Mouse (Mus musculus): ENCODE data around the gene Ak5.

Ak5 gene

DNA sequence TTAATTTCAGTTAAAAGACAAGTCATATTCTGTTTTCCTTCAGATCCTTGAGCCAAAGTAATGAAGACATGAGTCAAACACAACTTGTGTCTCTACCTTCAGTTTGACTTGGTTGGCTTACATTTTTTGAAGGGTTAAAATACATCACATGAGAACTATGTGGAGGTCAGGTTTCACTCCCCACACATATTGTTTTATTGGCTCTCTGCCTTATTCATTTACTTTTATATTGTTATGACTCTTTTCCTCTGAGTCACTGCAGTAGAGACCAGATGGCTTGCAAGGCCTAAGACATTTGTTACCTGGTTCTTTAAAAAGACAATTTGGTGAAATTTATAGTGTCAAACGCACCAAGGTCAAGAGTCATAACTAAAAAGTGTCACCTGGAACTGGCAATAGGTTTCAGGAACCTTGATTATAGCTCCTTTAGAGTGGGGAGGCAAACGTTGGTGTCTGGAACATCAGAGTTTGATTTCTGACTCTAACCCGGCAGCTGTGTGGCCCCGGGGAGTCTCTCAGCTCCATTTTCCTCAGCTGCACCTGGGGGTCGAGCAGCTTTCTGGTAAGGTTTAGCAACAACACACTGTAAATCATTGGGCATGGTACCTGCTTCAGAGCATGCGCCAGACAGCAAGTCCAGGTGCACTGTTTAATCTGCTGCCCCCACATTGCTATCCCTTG, 145.4 kb downstream of the Ak5 start:
- in situ Hi-C loops (cut with MboI; ENCODE audit: unreplicated experiment in 2 of 2), result no loop called here

DNA sequence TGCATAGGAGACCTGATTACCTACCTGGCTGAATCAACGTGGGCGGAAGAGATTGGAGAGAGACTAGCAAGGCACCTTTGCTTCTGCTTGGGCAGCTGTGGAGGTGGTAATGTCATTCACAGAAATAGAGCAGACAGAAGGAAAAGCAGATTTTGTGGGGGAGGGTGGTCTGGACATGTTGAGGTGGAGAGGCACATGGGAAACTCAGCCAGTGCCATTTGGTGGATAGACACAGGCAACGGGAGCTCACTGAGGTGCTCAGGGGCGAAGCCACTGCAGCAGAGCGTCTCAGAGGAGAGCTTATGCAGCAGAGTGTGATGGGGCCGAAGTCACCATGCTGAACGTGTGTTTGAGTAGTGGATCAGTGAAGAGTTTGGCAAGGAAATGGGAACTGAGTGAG, 147.1 kb downstream of the Ak5 start:
- in situ Hi-C loops (cut with MboI; ENCODE audit: unreplicated experiment in 2 of 2), result no loop called here

DNA sequence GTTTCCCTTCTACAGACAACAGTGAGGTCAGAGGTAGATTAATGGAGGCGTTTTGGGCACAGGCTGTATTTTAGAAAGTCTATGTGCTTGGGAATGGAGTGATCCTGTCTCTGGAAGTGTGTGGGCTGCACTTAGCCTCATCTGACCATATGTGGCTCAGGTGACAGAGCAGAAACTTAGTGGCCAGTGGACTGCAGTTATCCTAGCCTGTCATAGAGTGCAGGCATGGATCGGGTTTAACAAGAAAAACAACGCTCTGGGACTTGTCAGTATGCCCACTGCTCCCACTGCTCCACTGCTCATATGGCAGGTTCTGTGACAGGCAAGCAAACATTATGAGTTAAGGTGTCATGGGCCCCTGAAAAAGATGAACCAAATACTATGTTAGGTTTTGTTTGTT, 148.1 kb downstream of the Ak5 start:
- in situ Hi-C loops (cut with MboI; ENCODE audit: unreplicated experiment in 2 of 2), result no loop called here

DNA sequence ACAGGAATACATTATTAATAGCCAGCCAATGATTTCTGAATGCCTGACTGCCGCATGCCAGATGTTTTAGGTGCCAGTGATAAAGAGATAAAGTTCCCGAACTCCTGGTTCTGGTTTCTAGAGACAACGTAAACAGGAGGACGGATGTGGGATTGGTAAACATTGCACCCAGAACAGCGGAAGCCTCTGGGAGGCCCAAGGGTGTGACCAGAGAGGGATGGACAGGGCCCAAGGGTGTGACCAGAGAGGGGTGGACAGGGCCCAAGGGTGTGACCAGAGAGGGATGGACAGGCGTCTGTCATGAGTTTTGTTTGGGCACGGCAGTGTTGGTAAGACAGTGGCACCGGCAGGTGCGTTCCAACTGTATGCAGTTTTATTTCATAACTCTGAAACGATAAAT, 148.6 kb downstream of the Ak5 start:
- in situ Hi-C loops (cut with MboI; ENCODE audit: unreplicated experiment in 2 of 2), result no loop called here

DNA sequence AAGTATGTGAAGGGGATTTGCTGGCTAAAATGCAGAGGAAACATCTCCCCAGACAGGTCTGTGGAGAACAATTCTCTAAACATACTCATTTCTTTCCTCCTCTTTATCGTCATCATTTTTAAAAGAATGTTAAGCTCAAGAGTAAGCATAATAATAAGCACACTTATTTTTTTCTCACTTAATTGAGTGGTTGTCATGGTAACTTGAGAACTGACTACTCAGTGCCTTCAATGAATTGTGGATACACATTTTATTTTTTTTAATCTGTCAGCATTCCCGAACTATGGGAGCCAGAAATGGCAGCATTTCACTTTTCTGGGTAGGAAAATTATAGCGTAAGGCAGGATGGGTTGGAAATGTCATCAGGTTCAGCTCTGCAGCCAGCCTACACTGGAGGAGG, 151.6 kb downstream of the Ak5 start:
- in situ Hi-C loops (cut with MboI; ENCODE audit: unreplicated experiment in 2 of 2), result no loop called here

DNA sequence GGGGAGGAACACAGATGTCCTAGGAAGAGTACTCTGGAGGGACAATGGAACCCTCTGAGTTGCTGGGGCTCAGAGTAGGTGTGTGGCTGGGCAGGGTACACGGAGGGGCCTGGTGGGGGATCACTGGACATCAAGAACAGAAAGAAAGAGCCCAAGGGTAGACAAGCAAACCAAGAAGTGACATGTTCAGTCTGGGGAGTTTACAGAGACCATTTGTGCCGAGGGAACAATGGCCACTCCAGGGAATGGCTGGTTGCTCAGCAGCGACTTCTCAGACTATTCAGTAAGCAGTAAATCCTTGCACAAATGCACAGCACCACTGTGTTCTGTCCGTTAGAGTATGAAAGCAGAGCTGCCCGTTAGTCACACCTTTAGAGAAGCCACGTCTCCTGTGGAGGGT, 152.2 kb downstream of the Ak5 start:
- in situ Hi-C loops (cut with MboI; ENCODE audit: unreplicated experiment in 2 of 2), result no loop called here

DNA sequence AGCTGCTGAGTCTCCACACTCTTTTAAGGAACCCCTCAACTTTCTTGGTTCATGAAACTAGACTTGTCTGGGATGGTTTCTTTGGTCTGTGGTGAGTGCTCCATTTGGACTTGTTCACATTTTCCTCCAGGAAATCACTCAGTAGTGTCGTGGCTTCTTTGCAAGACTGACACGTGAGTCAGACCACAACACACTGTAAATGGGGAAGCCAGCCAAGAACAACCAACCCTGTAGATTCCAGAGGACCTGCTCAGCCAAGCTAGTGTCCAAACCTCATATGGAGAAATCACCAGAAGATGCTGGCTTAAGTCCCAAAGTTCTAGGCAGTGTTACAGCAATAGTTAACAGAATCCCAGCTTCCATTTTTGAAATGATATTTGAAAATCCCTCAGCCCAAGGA, 155.6 kb downstream of the Ak5 start:
- in situ Hi-C loops (cut with MboI; ENCODE audit: unreplicated experiment in 2 of 2), result no loop called here

DNA sequence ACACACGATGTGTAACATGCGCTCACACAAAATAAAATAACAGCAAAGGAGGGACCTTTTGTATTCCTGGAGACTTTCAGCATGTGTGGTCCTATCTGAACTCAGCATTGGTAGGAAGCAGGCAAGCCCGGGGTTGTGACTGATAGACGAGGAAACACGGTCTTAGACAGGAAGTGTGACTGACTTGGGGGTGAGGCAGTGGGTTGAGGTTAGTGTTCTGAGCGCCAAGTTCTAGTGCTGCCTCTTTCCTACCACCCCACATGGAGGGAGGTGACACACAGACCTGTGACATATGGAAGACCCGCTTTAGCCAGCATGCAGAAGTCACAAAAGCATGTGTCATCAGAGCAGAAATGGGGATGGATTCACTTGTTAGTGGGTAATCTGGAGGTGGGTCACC, 158.9 kb downstream of the Ak5 start:
- in situ Hi-C loops (cut with MboI; ENCODE audit: unreplicated experiment in 2 of 2), result no loop called here

DNA sequence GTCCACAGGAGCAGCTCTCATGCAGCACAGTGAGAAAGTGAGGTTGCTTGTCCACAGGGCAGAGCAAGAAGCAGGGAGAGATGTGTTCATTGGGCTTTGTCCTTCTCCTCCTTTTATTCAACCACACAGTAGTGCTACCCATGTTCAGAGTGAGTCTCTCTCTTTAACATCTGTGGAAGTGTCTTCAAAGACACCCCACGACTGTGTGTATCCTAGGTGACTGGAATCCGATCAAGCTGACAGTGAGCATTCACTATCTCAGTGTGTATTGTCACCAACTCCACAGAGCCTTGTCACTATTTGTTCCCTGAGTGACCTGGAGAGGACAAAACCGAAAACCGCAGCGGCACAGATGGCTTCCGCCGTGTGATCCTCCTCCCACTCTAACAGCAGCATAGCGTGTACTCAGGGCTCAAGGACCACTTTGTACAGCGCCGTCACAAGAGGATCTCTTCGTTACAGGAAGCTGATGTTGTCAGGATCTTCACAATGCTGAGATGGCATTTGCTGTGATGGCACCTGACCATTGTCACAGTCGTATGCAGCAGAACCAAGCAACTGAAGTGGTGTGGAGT, 159.7 kb downstream of the Ak5 start:
- in situ Hi-C loops (cut with MboI; ENCODE audit: unreplicated experiment in 2 of 2), result no loop called here

DNA sequence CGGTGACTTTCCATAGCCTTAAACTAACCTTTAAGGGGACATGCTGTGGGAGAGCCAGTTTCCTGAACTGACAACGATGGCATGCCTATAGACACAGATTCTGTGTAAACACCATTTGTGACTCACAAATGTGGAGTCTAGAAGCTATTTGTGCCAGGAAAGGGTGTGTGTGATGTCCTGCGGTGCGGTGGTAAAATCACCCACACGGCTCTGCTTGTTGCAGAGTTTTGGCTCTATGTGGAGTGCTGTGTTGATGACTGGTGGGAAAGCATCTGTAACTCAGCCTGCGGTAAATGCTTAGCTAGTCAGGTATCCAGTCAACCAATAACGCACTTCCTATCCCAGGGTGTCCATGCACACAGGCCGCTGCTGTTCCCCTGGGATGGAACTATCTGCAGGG, 160.3 kb downstream of the Ak5 start:
- in situ Hi-C loops (cut with MboI; ENCODE audit: unreplicated experiment in 2 of 2), result no loop called here

DNA sequence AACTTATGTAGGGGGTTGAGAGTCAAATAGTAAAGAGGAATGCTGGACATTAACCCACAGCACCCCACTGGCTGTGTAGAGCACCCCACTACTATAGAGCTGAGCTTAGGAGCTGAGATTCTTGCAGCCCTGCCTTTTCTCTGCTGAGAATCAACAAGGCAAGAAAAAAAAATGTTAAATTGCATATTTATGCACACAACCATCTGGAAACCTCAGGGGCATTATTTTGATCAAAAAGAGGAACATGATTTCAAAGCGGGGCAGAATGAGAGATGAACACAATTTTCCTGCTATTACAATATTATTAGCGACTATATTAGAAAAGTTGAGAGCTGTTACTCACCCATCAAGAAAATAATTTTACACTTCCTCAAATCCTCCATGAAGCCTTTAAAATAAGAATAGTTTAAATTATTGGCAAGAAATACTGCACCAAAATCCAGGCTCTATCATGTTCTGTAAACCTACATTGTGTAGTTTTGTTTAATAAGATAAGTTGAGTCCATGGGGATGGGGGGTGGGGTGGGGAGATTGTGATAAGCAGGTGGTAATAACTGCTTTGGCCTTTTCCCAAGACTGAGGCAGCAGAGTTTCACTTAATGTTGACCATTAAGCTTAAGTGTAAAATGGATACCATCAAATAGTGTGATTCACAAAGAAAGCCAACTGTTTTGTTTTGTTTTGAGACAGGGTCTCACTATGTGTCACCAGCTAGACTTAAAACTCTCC, 169.0 kb downstream of the Ak5 start:
- in situ Hi-C loops (cut with MboI; ENCODE audit: unreplicated experiment in 2 of 2), result loop anchor here in 1 of 2 experiments (25.0 kb wide), 1 partner anchor 387 kb away; no protein-coding TSS in a partner anchor

DNA sequence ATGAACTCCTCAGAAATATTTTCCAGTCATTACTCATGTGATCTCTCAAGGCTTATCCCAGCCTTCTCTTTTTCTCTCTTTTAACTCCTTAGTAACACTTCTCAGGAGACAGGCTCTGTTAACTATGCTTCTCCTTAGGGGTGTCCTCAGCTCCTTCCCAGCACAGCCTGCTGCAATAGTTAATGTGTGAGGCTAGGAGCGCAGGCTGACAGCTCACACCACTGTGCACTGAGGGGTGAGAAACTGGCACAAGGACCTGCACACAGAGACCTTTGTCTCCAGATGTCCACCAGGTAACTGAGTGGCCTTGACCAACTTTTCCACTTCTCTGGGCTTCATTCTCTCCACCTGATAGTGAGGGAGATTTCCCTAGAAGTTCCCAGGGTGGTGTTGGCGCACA, 170.3 kb downstream of the Ak5 start:
- in situ Hi-C loops (cut with MboI; ENCODE audit: unreplicated experiment in 2 of 2), result loop anchor here in 1 of 2 experiments (25.0 kb wide), 1 partner anchor 386 kb away; no protein-coding TSS in a partner anchor

DNA sequence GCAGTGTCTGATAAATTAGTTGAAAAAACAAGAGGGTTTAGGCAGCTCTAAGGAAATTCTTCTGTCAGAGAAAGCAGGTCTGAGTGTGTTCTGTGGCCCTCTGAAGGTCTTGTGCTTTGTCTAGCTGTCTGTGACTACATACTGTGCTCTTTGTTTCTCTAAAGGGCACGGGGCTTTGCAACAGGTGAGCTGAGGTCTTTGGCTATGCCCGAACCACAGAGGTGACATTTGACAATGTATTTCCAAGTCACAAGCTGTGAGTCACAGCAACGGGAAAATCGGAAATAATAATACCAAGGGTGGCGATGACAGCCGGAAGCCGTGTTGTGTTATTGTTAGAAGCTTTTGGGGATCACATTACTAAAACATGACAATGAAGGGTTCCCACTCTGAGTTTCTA, 171.1 kb downstream of the Ak5 start:
- in situ Hi-C loops (cut with MboI; ENCODE audit: unreplicated experiment in 2 of 2), result loop anchor here in 1 of 2 experiments (25.0 kb wide), 1 partner anchor 385 kb away; no protein-coding TSS in a partner anchor

DNA sequence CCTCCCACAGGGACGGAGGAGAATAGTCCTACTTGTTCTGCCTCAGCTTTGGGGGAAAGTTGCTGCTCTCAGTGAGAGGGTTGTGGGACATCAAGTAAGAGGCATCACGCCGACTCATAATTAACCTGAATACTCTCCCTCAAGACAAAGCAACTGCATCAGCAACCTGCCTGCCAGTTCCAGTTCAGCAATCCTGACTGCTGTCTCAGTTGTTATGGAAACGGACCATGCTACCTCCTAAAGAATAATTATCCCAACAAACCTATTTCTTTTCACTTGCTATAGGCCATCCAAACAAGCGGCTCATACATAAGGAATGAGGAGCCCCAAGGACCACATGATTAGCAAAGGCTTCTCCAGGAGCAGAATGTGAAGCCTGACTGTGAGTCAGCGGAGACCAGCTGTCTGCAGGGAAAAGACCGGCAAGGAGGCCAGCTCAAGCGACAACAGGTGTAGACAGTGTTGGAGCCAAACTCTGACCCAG, 172.7 kb downstream of the Ak5 start:
- in situ Hi-C loops (cut with MboI; ENCODE audit: unreplicated experiment in 2 of 2), result loop anchor here in 1 of 2 experiments (25.0 kb wide), 1 partner anchor 383 kb away; no protein-coding TSS in a partner anchor

DNA sequence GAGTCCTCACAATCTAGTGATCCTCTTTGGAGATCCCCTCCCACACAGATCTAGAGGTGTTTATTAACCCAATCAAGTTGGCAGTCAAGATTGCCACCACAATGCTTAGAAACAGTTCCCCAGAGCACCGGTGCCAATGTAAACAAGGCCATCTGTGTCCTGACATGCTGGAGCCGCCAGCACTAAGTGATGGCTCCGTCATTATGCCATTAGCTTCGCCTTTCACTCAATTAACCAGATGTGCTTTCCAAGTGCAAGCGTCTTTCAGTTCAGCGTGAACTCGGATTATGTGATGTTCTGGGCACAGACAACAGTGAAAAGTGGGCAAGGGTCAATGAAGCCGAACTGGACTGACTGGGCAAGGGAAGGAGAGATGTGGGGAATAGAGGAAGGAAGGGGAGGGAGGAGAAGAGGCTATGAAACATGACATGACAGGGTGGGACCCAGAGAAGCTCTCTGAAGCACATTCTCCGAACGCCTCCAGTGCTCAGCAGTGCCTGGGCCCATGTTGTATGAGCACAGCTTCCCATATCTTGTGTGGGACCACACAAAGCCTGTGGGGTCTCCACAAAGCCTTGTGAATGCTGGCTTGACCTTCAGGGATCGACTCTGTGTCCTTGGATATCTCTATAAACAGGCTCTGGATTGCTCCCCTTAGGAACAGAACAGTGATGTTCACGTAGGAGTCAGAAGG, 173.3 kb downstream of the Ak5 start:
- in situ Hi-C loops (cut with MboI; ENCODE audit: unreplicated experiment in 2 of 2), result loop anchor here in 1 of 2 experiments (25.0 kb wide), 1 partner anchor 383 kb away; no protein-coding TSS in a partner anchor

DNA sequence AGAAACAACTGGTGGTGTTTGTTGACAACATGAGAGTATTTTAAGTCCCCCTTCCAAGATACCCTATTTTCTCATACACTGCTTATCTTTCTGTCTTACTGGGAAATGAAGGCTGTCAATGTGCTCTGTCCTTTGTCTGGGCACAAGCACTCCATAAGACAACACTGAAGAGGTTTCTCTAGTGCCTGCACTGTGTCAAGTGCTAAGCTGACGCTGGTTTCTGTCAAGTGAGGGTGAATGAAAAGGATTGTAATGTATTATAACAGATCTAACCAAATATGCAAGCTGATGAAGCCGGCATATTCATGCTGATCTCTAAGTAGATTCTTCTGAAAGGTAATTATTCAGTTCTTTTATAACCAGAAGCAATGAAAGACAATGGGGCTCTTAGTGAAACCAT, 174.3 kb downstream of the Ak5 start:
- in situ Hi-C loops (cut with MboI; ENCODE audit: unreplicated experiment in 2 of 2), result loop anchor here in 1 of 2 experiments (25.0 kb wide), 1 partner anchor 382 kb away; no protein-coding TSS in a partner anchor

DNA sequence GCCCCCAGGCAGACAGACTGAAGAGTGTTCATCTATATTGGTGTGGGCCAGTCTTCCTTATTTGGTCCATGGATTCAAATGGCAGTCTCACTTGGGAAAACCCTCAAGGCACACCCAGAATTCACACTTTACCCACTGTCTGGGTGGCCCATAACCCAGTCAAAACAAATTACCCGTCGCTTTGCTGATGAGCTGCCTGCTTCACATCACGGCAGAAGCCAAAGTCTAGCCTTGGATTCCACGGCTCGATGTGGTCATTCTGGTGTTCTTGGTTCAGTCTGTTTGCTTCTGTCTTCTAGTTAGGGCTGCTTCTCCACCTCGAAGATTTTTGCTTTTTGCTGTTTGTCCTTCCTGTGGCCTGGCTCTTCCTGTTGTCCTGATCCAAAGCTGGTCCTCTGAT, 175.9 kb downstream of the Ak5 start:
- in situ Hi-C loops (cut with MboI; ENCODE audit: unreplicated experiment in 2 of 2), result loop anchor here in 1 of 2 experiments (25.0 kb wide), 1 partner anchor 380 kb away; no protein-coding TSS in a partner anchor

DNA sequence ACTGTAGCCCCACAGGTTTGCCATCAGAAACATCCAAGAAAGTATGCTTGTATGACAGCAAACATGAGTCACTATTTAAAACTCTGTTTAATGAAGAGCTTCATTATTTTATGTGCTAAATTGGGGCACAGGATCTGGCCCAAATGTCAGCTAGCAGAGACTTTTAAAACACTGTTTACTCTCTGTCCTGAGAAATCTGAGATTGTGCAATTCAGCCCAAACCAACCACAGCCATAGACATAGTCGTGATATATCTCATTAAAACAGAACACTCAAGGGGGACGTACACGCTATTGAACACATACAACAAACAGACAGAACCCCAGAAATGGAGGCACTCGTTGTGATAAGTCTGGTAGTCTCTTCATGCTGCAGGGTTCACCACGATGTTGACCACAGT, 177.7 kb downstream of the Ak5 start:
- in situ Hi-C loops (cut with MboI; ENCODE audit: unreplicated experiment in 2 of 2), result loop anchor here in 1 of 2 experiments (25.0 kb wide), 1 partner anchor 378 kb away; no protein-coding TSS in a partner anchor

DNA sequence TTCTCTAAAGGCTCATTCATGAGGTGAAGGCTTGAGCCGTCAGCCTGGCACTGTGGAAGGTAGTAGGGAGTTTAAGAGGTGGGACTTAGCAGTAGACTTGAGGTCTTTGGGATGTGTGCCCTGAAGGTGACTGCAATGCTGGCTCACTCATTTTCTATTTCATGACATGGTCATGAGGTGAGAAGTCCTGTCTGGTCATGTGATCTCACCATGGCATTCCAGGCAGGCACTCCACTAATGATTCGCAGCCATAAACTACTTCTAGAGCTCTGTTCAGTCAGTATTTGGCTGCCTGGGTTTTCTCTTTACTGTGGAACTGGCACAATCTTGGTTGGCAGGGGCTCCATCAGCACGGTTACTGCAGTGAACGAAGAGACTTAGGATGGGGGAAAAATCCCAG, 179.2 kb downstream of the Ak5 start:
- in situ Hi-C loops (cut with MboI; ENCODE audit: unreplicated experiment in 2 of 2), result loop anchor here (10.0 to 25.0 kb wide), 2 partner anchors 377 to 1456 kb away; partner anchors contain the start of gene Acadm (in 1 of the 2)

DNA sequence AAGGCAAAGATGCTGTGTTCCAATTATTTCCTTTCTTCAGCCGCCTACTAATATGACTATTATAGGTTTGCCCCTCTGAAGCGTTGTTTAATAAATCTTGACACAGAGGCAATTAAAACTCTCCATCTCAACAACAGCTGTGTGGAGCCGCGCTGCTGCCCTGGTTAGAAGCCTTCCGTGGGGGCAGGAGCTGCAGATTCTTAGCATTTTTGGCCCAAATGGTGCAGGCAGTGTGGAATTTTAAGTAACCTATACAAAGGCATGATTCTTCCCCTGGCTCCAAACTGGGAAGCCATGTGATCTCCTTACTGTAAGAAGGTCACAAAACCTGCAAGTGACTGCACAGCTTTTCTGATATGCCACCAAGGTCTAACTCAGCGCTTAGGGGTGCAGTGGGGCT, 184.0 kb downstream of the Ak5 start:
- in situ Hi-C loops (cut with MboI; ENCODE audit: unreplicated experiment in 2 of 2), result loop anchor here (10.0 to 25.0 kb wide), 2 partner anchors 372 to 1461 kb away; partner anchors contain the start of gene Acadm (in 1 of the 2)

Data from v-Abl transformed pro-B cells (cell line).